Comparison of ENCODE assay signal across 7 mouse cellular contexts in the genomic region with DNA sequence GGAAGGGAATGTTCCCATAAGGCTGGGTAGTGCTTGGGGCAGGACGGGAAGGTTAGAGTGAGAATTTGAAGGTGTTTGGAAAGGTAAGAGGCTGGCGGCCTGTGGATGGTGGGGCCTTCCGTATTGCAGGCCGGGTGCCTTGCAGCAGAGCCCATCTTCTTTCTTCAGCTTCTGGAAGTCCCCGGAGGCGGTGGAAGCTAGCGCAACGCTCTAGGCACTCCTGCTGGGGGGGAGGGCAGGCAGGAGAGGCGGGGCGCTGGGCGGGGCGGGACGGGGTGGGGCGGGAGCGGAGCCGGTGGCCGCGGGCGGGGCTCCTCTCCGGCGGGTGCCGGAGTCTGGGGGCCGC. TPM values are rescaled to one million over a fixed set of nuclear protein-coding genes. Genes with fewer than 3 reads are reported as not detected.
DNase-seq lines count a peak whose midpoint lies in the region; ATAC-seq lines count a peak whose summit lies in the region.

No protein-coding gene starts in this region.

- intact Hi-C loops in left cerebral cortex, postnatal 10 days (cut with DNase I), result loop anchor here (5.0 kb wide), 1 partner anchor 38 kb away; no protein-coding TSS in a partner anchor

- peak overlapping the region; percentile 59 for H3K9ac ChIP-seq in neural tube, embryonic 11.5 days (ENCODE audit: low read length)
- peak overlapping the region; percentile 57 for H3K9ac ChIP-seq in forebrain, embryonic 12.5 days
- H3K9ac ChIP-seq in neural tube, embryonic 13.5 days, result peak overlapping the region; percentile 87

- no peak for ATAC-seq in neural tube, embryonic 11.5 days (ENCODE audit: insufficient read depth, low FRiP score, low TSS enrichment)
- peak; percentile 84 for ATAC-seq in forebrain, embryonic 12.5 days (ENCODE audit: low FRiP score)
- ATAC-seq in neural tube, embryonic 13.5 days (ENCODE audit: low read depth), result peak; percentile 68

- peak overlapping the region; percentile 67 for H3K4me2 ChIP-seq in neural tube, embryonic 11.5 days (ENCODE audit: low read depth)
- H3K4me2 ChIP-seq in forebrain, embryonic 12.5 days, result peak overlapping the region; percentile 92
- peak overlapping the region; percentile 65 for H3K4me2 ChIP-seq in neural tube, embryonic 13.5 days

- peak; percentile 45 for DNase-seq in neural tube, embryonic 11.5 days (ENCODE audit: low spot score)
- DNase-seq in neural tube, embryonic 10.5 days (ENCODE audit: extremely low spot score, low spot score), result no peak
- peak; percentile 67 to 73 for DNase-seq in left cerebral cortex, postnatal 10 days (ENCODE audit: extremely low spot score in 1 of 2, low spot score in 2 of 2)
- DNase-seq in ovary, postnatal 36 days (ENCODE audit: low spot score), result no peak
- DNase-seq in embryo, embryonic 11 days, result no peak

- H3K27ac ChIP-seq in neural tube, embryonic 11.5 days (ENCODE audit: low read depth, low read length), result no peak overlapping the region
- H3K27ac ChIP-seq in forebrain, embryonic 12.5 days, result 0 out of 2 replicates have a peak overlapping the region, but pooled peaks have one; percentile 15
- peak overlapping the region; percentile 89 for H3K27ac ChIP-seq in neural tube, embryonic 13.5 days (replicated peaks)

- no peaks in the 10 kb centered on the region for H3K9me3 ChIP-seq in neural tube, embryonic 11.5 days (ENCODE audit: control insufficient read depth, low read length)
- H3K9me3 ChIP-seq in forebrain, embryonic 12.5 days, result no peaks in the 10 kb centered on the region
- no peaks in the 10 kb centered on the region for H3K9me3 ChIP-seq in neural tube, embryonic 13.5 days

- H3K27me3 ChIP-seq in neural tube, embryonic 11.5 days (ENCODE audit: control insufficient read depth, insufficient read depth, low read length), result peaks cover 5% of the 10 kb centered on the region
- peaks cover 35% of the 10 kb centered on the region for H3K27me3 ChIP-seq in forebrain, embryonic 12.5 days
- peaks cover 25% of the 10 kb centered on the region; the same call in 1 of the 2 replicates for H3K27me3 ChIP-seq in neural tube, embryonic 13.5 days

- H3K4me3 ChIP-seq in neural tube, embryonic 11.5 days (ENCODE audit: low read depth, low read length), result peak overlapping the region; percentile 44
- H3K4me3 ChIP-seq in forebrain, embryonic 12.5 days (replicated peaks), result peak overlapping the region; percentile 56
- peak overlapping the region; percentile 63 for H3K4me3 ChIP-seq in neural tube, embryonic 13.5 days

- H3K4me1 ChIP-seq in neural tube, embryonic 11.5 days (ENCODE audit: control insufficient read depth, insufficient read depth, low read length), result no peaks in the 10 kb centered on the region
- H3K4me1 ChIP-seq in forebrain, embryonic 12.5 days, result peaks cover 22% of the 10 kb centered on the region
- peaks cover 42% of the 10 kb centered on the region for H3K4me1 ChIP-seq in neural tube, embryonic 13.5 days (replicated peaks)

- no peaks in the 10 kb centered on the region for H3K36me3 ChIP-seq in neural tube, embryonic 11.5 days (ENCODE audit: control insufficient read depth, insufficient read depth, low read length)
- H3K36me3 ChIP-seq in forebrain, embryonic 12.5 days (replicated peaks), result no peaks in the 10 kb centered on the region
- no peaks in the 10 kb centered on the region for H3K36me3 ChIP-seq in neural tube, embryonic 13.5 days

- WGBS in neural tube, embryonic 11.5 days, result 2% methylated on average over 15 of the region's 23 CpGs
- under 1% methylated on average over 8 of the region's 23 CpGs for WGBS in forebrain, embryonic 12.5 days
- WGBS in neural tube, embryonic 13.5 days, result under 1% methylated on average over 22 of the region's 23 CpGs

RNA-seq across cellular contexts. Expression of a gene that starts 8.0 kb away (rescaled TPM):
- polyA plus RNA-seq in neural tube, embryonic 11.5 days (2014; fragmentation: Nextera tagmentation; extraction: Ambion mirVana), result 5.5 and 6.1 TPM in 2 replicates
- 6.6 and 7.1 TPM in 2 replicates for polyA plus RNA-seq in forebrain, embryonic 12.5 days (2016; fragmentation: Nextera tagmentation; extraction: Ambion mirVana)
- total RNA-seq in left cerebral cortex, postnatal 10 days (2021), result 100 to 1,000 TPM; 137 to 138 TPM
- 42.3 and 48.7 TPM in 2 replicates for polyA plus RNA-seq in neural tube, embryonic 13.5 days (2015; fragmentation: Nextera tagmentation; extraction: Ambion mirVana)

RNA-seq across cellular contexts. Expression of a gene that starts 53.4 kb away (rescaled TPM):
- polyA plus RNA-seq in neural tube, embryonic 11.5 days (2014; fragmentation: Nextera tagmentation; extraction: Ambion mirVana), result 3.3 and 4.1 TPM in 2 replicates
- 0.13 and 0.17 TPM in 2 replicates for polyA plus RNA-seq in forebrain, embryonic 12.5 days (2016; fragmentation: Nextera tagmentation; extraction: Ambion mirVana)
- under 1 TPM in 1 of 2 experiments, not detected in 1; 0.30 TPM for total RNA-seq in left cerebral cortex, postnatal 10 days (2021)
- polyA plus RNA-seq in neural tube, embryonic 13.5 days (2015; fragmentation: Nextera tagmentation; extraction: Ambion mirVana), result 20.0 and 26.8 TPM in 2 replicates

Comparison
In these comparisons a context has a peak if more than half of its experiments do, and no peak if none do; other contexts are left out.
1. DNase-seq: peak in neural tube, embryonic 11.5 days (single experiment) and left cerebral cortex, postnatal 10 days (2 of 2); none in neural tube, embryonic 10.5 days (single experiment), ovary, postnatal 36 days (single experiment) and embryo, embryonic 11 days (single experiment).
2. Peak in every context shown above with its lines, with median percentiles within 50 percentile points of each other: H3K4me2 ChIP-seq, H3K4me3 ChIP-seq and H3K9ac ChIP-seq.